Mouse (Mus musculus): Measurements from ENCODE around the gene Daam1. TPM values are rescaled to one million over a fixed set of nuclear protein-coding genes. Genes with fewer than 3 reads are reported as not detected.

Daam1 gene
- polyA plus RNA-seq, 1 experiment from 2014 or later = 9.4 TPM

GRCm38 (mm10) chr12:71980746-71981145 is 149.9 kb downstream of the Daam1 start:
- 94% methylated on average over 11 of the region's 11 CpGs for WGBS
- no peak overlapping the region for H3K4me2 ChIP-seq
- no peak overlapping the region for H3K27ac ChIP-seq
- H3K36me3 ChIP-seq = peaks cover 54% of the 10 kb centered on the region
- no peak overlapping the region for H3K9ac ChIP-seq
- ATAC-seq (replicated peaks; ENCODE audit: low FRiP score) = no peak
- no peaks in the 10 kb centered on the region for H3K27me3 ChIP-seq
- peaks cover 24% of the 10 kb centered on the region for H3K4me1 ChIP-seq
- no peak overlapping the region for H3K4me3 ChIP-seq (replicated peaks)
- H3K9me3 ChIP-seq (replicated peaks) = no peaks in the 10 kb centered on the region

- no peak for ATAC-seq (replicated peaks; ENCODE audit: low FRiP score)
- WGBS = 70% methylated on average over 8 of the region's 8 CpGs
- H3K4me2 ChIP-seq = no peak overlapping the region
- H3K36me3 ChIP-seq = peaks cover 59% of the 10 kb centered on the region
- H3K27ac ChIP-seq = no peak overlapping the region
- no peak overlapping the region for H3K4me3 ChIP-seq (replicated peaks)
- H3K9me3 ChIP-seq (replicated peaks) = no peaks in the 10 kb centered on the region
- H3K27me3 ChIP-seq = no peaks in the 10 kb centered on the region
- peaks cover 19% of the 10 kb centered on the region for H3K4me1 ChIP-seq
- H3K9ac ChIP-seq = no peak overlapping the region
Observed at GRCm38 (mm10) chr12:71981250-71981649, 150.4 kb downstream of the Daam1 start.

GRCm38 (mm10) chr12:71981791-71982190 is 150.9 kb downstream of the Daam1 start:
- Histone ChIP-seq H3K9me3 (replicated peaks) (no peaks in the 10 kb centered on the region), H3K4me2 (no peak overlapping the region), H3K27me3 (no peaks in the 10 kb centered on the region), H3K36me3 (peaks cover 64% of the 10 kb centered on the region), H3K4me1 (peaks cover 18% of the 10 kb centered on the region), H3K4me3 (replicated peaks) (no peak overlapping the region), H3K9ac (no peak overlapping the region), H3K27ac (no peak overlapping the region)
- no peak for ATAC-seq (replicated peaks; ENCODE audit: low FRiP score)
- 77% methylated on average over 5 of the region's 5 CpGs for WGBS

GRCm38 (mm10) chr12:71983102-71983715 is 152.3 kb downstream of the Daam1 start:
- 0 out of 2 replicates have a peak, but pooled peaks have one; percentile 22 for ATAC-seq (replicated peaks; ENCODE audit: low FRiP score)
- peaks cover 65% of the 10 kb centered on the region for H3K36me3 ChIP-seq
- no peak overlapping the region for H3K9ac ChIP-seq
- H3K9me3 ChIP-seq (replicated peaks) = no peaks in the 10 kb centered on the region
- no peak overlapping the region for H3K27ac ChIP-seq
- peaks cover 8% of the 10 kb centered on the region; the same call in 1 of the 2 replicates for H3K4me1 ChIP-seq
- H3K4me3 ChIP-seq (replicated peaks) = no peak overlapping the region
- H3K27me3 ChIP-seq = no peaks in the 10 kb centered on the region
- WGBS = 81% methylated on average over 10 of the region's 10 CpGs
- no peak overlapping the region for H3K4me2 ChIP-seq

- Histone ChIP-seq H3K9ac (no peak overlapping the region), H3K4me1 (no peaks in the 10 kb centered on the region), H3K27me3 (no peaks in the 10 kb centered on the region), H3K4me2 (no peak overlapping the region), H3K9me3 (replicated peaks) (no peaks in the 10 kb centered on the region), H3K36me3 (peaks cover 86% of the 10 kb centered on the region), H3K4me3 (replicated peaks) (no peak overlapping the region), H3K27ac (no peak overlapping the region)
- ATAC-seq (replicated peaks; ENCODE audit: low FRiP score) = no peak
- WGBS = 78% methylated on average over 2 of the region's 2 CpGs
Observed at GRCm38 (mm10) chr12:71987161-71987560, 156.3 kb downstream of the Daam1 start.

GRCm38 (mm10) chr12:71987885-71988284 is 157.0 kb downstream of the Daam1 start:
- Histone ChIP-seq H3K9ac (no peak overlapping the region), H3K36me3 (peaks cover 87% of the 10 kb centered on the region), H3K27me3 (no peaks in the 10 kb centered on the region), H3K9me3 (replicated peaks) (no peaks in the 10 kb centered on the region), H3K4me3 (replicated peaks) (no peak overlapping the region), H3K4me1 (no peaks in the 10 kb centered on the region), H3K4me2 (no peak overlapping the region), H3K27ac (no peak overlapping the region)
- no peak for ATAC-seq (replicated peaks; ENCODE audit: low FRiP score)
- WGBS = 86% methylated on average over 4 of the region's 4 CpGs

GRCm38 (mm10) chr12:71989596-71989995 is 158.7 kb downstream of the Daam1 start:
- no peaks in the 10 kb centered on the region for H3K9me3 ChIP-seq (replicated peaks)
- ATAC-seq (replicated peaks; ENCODE audit: low FRiP score) = no peak
- H3K27me3 ChIP-seq = no peaks in the 10 kb centered on the region
- WGBS = 95% methylated on average over 17 of the region's 17 CpGs
- H3K9ac ChIP-seq = no peak overlapping the region
- H3K36me3 ChIP-seq = peaks cover 74% of the 10 kb centered on the region
- H3K27ac ChIP-seq = no peak overlapping the region
- no peak overlapping the region for H3K4me3 ChIP-seq (replicated peaks)
- no peak overlapping the region for H3K4me2 ChIP-seq
- no peaks in the 10 kb centered on the region for H3K4me1 ChIP-seq

GRCm38 (mm10) chr12:71992599-71993210 is 161.8 kb downstream of the Daam1 start:
- H3K4me2 ChIP-seq = no peak overlapping the region
- WGBS = 96% methylated on average over 18 of the region's 18 CpGs
- H3K36me3 ChIP-seq = peaks cover 48% of the 10 kb centered on the region
- no peak overlapping the region for H3K27ac ChIP-seq
- ATAC-seq (replicated peaks; ENCODE audit: low FRiP score) = no peak
- H3K4me3 ChIP-seq (replicated peaks) = no peak overlapping the region
- H3K9ac ChIP-seq = no peak overlapping the region
- H3K27me3 ChIP-seq = no peaks in the 10 kb centered on the region
- no peaks in the 10 kb centered on the region for H3K9me3 ChIP-seq (replicated peaks)
- no peaks in the 10 kb centered on the region for H3K4me1 ChIP-seq

GRCm38 (mm10) chr12:71995831-71996230 is 165.0 kb downstream of the Daam1 start:
- no peak overlapping the region for H3K9ac ChIP-seq
- no peaks in the 10 kb centered on the region for H3K27me3 ChIP-seq
- H3K36me3 ChIP-seq = peaks cover 21% of the 10 kb centered on the region
- no peak for ATAC-seq (replicated peaks; ENCODE audit: low FRiP score)
- no peak overlapping the region for H3K27ac ChIP-seq
- H3K4me2 ChIP-seq = no peak overlapping the region
- no peaks in the 10 kb centered on the region for H3K4me1 ChIP-seq
- 89% methylated on average over 8 of the region's 8 CpGs for WGBS
- no peaks in the 10 kb centered on the region for H3K9me3 ChIP-seq (replicated peaks)
- no peak overlapping the region for H3K4me3 ChIP-seq (replicated peaks)

- H3K36me3 ChIP-seq = peaks cover 13% of the 10 kb centered on the region
- WGBS = 51% methylated on average over 2 of the region's 2 CpGs
- no peaks in the 10 kb centered on the region for H3K27me3 ChIP-seq
- H3K4me1 ChIP-seq = no peaks in the 10 kb centered on the region
- no peak overlapping the region for H3K9ac ChIP-seq
- H3K4me3 ChIP-seq (replicated peaks) = no peak overlapping the region
- no peaks in the 10 kb centered on the region for H3K9me3 ChIP-seq (replicated peaks)
- H3K27ac ChIP-seq = no peak overlapping the region
- ATAC-seq (replicated peaks; ENCODE audit: low FRiP score) = no peak
- H3K4me2 ChIP-seq = no peak overlapping the region
Observed at GRCm38 (mm10) chr12:71996920-71997319, 166.0 kb downstream of the Daam1 start.

- no peak for ATAC-seq (replicated peaks; ENCODE audit: low FRiP score)
- WGBS = 80% methylated on average over 4 of the region's 4 CpGs
- H3K27me3 ChIP-seq = no peaks in the 10 kb centered on the region
Observed at GRCm38 (mm10) chr12:71997364-71997763, 166.5 kb downstream of the Daam1 start.

GRCm38 (mm10) chr12:71998653-71999052 is 167.8 kb downstream of the Daam1 start:
- WGBS = 74% methylated on average over 4 of the region's 4 CpGs
- Histone ChIP-seq H3K27ac (no peak overlapping the region), H3K27me3 (no peaks in the 10 kb centered on the region), H3K4me1 (no peaks in the 10 kb centered on the region), H3K4me3 (replicated peaks) (no peak overlapping the region), H3K9ac (no peak overlapping the region), H3K36me3 (no peaks in the 10 kb centered on the region; the same call in 1 of the 2 replicates), H3K4me2 (no peak overlapping the region), H3K9me3 (replicated peaks) (no peaks in the 10 kb centered on the region)
- ATAC-seq (replicated peaks; ENCODE audit: low FRiP score) = no peak

More at GRCm38 (mm10) chr12:71997364-71997763, 166.5 kb downstream of the Daam1 start:
- no peak overlapping the region for H3K4me2 ChIP-seq
- H3K9ac ChIP-seq = no peak overlapping the region
- no peaks in the 10 kb centered on the region for H3K9me3 ChIP-seq (replicated peaks)
- H3K4me1 ChIP-seq = no peaks in the 10 kb centered on the region
- H3K27ac ChIP-seq = no peak overlapping the region
- H3K36me3 ChIP-seq = peaks cover 10% of the 10 kb centered on the region
- no peak overlapping the region for H3K4me3 ChIP-seq (replicated peaks)

Measured in kidney, embryonic 15.5 days (tissue).